Mouse (Mus musculus) kidney, postnatal 14 days (tissue): ENCODE measurements around the gene Rnf214.
"Not testable (repeated sequence)": the region's sequence is repeated elsewhere in the genome, so short reads cannot be mapped to it uniquely, and the experiment has no call there.

Experiments
- DNase-seq: peaks from one replicate; pipeline ENCODE4 v3.0.0; 2022; ENCODE audit warnings: mixed read lengths

Rnf214 gene

DNA sequence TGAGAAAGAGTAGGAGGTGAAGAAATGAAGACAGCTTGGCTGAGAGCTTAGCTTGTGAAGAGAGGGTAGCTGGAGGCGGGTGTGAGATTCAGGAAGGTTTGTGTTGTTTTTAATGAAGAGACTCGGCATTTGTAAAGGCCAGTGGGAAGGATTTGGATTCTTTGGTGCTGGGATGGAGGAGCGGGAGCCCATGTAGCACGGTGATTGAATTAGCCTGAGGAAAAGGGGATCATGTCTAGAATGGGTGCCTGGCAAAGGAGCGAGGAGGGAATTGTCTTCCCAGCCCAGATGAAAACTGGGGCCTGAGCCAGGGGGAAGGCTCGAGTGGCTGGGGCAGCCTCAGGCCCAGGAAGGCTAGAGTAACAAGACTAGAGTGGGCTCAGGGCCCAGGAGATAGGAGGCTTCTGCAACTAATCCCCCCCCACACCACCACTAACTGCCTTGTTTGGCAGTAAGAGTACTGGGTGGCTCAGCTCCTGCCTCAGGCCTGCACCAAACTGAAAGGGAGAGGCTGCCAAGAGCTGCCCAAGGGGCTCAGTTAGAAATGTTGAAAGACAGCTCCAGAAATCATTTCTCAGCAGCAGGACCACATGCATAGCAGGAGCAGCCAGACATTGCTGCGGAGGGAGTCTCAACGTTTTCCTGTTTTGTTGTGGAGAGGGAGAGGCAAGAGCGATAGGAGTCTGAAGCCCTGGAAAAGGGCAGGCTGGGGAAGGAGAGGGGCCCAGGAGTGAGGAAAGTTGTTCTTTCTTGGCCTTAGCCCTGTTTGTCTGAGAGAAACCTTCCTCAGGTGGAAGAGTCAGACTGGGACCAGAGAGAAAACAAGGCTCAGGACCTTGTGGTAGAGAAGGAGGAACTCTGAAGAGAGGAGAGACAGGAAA lies 56.9 kb downstream of the Rnf214 start:
- DNase-seq, result peak; percentile 21

GRCm38 (mm10) chr9:45846891-45847460 lies 59.7 kb downstream of the Rnf214 start:
- no peak for DNase-seq

DNA sequence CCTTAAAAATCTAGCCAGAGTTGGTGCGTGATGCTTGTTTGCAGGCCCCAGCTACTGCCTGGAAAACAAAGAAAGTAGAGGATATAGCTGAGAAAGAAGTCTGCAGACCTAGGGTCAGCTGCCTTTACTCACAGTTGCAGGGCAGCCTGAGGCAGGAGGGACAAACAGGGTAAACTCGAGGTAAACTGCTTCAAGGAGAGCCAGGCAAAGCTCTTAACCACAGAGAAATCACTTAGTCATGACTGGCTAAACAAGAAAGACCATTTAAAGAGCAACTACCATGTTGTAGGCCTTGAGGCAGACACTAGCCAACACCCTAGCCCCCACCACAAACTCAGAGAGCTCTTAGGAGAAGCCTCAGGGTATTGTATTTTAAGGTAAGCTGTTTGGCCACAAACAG lies 60.5 kb downstream of the Rnf214 start:
- DNase-seq, result not testable (repeated sequence)

GRCm38 (mm10) chr9:45845541-45845940 lies 61.2 kb downstream of the Rnf214 start:
- DNase-seq, result no peak

GRCm38 (mm10) chr9:45843780-45844179 lies 62.9 kb downstream of the Rnf214 start:
- DNase-seq, result no peak

DNA sequence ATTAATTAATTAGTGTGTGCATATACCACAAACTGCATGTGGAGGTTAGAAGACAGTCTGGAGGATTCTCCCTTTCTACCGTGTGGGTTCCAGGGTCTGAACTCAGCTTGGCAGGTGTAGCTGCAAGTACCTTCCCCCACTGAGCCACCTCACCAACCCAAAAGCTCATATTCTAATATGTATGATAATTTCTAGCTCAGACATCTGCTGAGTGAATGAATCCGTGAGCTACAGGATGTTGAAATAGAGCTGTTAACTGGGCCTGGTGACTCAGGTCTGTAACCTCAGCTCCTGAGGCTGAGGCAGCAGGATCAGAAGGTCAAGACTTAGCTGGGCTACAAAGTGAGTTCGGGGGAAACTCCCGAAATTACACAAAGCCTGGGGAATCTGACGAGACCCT lies 63.7 kb downstream of the Rnf214 start:
- DNase-seq, result no peak

DNA sequence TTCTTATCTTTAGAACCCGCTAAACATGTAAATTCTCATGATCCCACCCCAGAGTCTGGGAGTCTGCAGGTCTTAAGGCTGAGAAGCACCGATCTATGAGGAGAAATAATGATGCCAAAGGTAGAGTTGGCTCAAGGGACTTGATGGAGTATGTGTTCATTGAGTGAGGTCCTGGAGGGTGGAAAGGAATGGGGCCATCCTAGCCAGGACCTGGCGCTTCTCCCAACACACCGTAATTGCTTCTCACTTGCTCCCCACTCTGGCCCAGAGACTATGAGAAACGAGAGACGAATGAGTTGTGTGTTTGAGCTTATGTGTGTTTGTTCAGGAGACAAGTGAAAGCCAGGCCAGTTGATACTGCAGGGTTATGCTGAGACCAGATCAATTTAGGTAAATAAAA lies 65.3 kb downstream of the Rnf214 start:
- DNase-seq, result no peak

DNA sequence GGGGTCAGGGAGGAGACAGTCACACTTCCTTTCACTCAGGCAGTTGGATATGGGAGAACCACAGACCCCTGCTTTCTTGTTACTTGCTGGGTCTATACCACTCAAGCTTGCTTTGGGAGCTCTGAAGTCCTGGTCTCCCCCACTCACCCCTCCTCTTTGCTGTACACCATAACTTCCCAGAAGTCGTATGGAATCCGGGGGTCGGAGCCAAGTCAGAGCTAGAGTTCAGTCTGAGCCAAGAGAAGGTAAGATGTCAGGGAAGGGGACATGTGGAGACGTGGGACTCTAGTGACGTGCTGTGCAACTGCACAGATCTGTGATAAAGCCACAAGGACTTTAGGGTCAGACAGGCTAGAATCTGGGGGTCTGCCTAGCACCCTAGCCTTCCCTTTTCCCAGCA lies 66.4 kb downstream of the Rnf214 start:
- DNase-seq, result no peak

DNA sequence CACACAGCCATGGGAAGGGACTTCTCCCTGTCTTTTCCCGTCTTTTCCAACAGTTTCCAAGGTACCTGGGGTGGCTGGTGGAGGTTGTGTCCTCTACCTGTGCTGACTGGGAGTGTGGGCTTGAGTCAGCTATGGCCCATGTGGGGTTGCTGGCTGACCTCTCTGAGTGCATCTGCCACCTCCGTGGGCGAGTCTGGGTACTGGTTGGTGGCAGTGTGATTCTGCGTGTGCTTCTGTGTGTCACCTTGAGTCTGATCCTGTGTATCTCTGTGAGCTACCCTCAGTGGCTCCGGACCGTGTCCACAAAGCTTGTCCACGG lies 66.8 kb downstream of the Rnf214 start:
- DNase-seq, result no peak

DNA sequence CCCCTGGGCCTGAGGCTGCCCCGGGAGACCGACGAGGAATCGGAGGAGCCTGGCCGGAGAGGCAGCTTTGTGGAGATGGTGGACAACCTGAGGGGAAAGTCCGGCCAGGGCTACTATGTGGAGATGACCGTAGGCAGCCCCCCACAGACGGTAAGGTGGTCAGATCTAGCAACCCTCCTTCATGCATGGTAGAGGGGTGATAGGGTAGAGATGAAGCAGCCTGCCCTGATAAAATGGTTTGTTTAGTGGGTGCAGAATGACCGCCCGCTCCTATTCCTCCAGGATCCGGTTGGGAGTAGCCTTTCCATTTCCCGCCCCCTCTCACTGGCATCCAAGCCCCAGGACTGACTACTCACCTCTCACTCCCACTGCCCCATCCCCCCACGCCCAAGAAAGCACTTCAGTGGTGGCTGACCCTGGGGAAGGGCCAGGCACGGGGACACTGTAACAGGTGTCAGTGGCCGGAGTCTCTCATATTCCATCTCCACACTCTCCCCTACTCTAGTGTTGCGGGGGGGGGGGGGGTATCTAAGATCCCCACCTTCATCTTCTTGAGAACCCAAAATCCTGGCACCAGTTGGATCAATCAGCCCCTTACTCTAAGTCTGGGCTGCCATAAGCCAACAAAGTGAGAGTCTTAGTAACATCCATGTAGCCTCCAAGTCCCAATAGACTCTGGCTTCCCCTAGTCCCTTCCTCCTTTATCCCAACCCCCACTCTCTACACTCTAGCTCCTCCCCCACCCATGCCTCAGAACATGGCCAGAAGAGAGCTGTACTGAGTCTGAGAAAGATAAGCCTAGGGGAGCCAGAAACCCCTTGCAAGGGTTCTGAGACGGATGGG lies 67.4 kb downstream of the Rnf214 start:
- peak; percentile 41 for DNase-seq

DNA sequence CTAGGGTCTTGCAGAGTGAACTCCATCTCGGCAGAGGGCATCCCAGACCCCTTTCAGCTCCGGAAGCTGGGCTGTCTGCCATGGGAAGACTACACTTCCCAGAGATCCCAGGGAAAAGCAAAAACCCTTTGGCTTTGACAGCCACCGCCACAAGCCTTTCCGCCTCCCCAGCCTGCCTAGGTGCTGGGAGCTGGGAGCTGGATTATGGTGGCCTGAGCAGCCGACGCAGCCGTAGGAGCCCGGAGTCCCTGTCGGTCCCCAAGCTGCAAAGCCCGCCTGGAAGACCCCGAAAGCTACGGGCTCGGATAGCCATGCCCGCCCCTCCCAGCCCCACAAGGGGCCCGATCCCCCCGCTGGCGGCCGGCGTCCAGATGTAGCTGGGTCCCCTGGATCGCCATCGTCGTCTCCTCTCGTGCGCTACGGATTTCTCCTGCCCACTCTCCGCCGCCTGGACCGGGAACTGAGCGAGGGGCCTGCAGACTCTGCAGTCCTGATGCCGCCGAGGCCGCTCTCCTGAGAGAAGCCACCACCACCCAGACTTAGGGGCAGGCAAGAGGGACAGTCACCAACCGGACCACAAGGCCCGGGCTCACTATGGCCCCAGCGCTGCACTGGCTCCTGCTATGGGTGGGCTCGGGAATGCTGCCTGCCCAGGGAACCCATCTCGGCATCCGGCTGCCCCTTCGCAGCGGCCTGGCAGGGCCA lies 68.1 kb downstream of the Rnf214 start, which contains the start of gene Bace1:
Gene Bace1 (plus strand): TSS at position 147 of the 705 bp plus-strand sequence.
- DNase-seq, result peak; percentile 92

DNA sequence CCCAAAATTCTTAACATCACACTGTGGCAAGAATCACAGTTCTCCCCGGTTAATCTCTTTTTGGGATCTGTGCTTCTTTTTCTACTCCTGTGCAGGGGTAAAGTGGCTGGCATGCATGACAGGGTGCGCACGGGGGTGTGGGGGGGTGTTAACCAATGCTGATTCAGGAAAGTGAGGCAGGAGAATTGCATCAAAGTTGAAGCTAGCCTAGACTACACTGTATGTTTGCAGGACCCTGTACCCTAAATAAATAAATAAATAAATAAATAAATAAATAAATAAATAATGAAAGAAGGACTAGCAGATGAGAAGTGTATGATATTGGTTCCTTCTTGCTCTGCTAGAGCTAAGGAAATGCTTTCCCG lies 68.7 kb downstream of the Rnf214 start:
- DNase-seq, result no peak

- DNase-seq, result no peak
Observed at GRCm38 (mm10) chr9:45833461-45833860, 73.2 kb downstream of the Rnf214 start.

GRCm38 (mm10) chr9:45832898-45833297 lies 73.8 kb downstream of the Rnf214 start:
- no peak for DNase-seq

DNA sequence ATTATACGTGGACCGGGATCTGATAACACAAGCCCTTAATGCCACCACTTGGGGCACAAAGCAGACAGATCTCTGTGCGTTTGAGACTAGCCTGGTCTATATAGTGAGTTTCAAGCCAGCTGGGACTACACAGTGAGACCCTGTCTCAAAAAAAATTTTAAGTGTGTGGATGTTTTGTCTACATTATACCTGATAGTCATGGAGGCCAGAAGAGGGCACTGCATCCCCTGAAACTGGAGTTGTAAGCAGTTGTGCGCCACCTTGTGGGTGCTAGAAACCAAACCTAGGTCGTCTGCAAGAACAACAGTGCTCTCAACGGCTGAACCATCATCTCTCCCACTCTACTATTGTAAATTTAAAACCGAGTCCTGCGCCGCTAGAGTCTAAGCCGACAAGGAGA lies 77.6 kb downstream of the Rnf214 start:
- peak; percentile 77 for DNase-seq

GRCm38 (mm10) chr9:45828291-45828963 lies 78.3 kb downstream of the Rnf214 start, which contains the start of gene Cep164:
Gene Cep164 (minus strand): TSS chr9:45828691.
- peak; percentile 94 for DNase-seq

- DNase-seq, result no peak
Observed at GRCm38 (mm10) chr9:45827663-45828290, 78.9 kb downstream of the Rnf214 start.

DNA sequence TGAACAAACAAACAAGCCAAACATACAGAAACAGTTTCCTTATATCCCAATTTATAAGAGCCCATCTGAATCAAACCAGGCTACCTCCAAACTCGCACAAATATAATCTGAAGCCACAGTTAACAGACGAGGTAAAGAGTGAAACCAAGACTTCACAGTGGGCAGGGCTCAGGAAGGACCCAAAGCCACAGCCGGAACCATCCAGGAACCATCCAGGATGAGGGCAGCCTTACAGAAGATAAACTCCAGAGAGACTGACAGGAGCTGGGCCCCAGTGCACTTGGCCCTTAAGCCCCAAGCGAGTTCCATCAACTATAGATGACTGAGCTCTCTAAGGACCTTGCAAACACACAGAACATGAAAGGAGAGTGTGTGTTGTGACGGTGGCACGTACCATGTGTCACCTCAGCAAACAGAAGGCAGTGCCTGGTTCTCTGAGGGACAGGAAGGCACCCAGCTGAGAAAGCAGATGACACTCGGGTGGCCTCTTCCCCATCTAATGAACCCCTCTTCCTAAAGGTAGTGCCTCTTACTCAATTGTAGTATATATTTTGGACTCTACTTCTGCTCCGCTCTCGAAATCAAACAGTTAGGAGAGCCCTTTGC lies 88.2 kb downstream of the Rnf214 start:
- no peak for DNase-seq

GRCm38 (mm10) chr9:45815525-45815924 lies 91.2 kb downstream of the Rnf214 start:
- no peak for DNase-seq

DNA sequence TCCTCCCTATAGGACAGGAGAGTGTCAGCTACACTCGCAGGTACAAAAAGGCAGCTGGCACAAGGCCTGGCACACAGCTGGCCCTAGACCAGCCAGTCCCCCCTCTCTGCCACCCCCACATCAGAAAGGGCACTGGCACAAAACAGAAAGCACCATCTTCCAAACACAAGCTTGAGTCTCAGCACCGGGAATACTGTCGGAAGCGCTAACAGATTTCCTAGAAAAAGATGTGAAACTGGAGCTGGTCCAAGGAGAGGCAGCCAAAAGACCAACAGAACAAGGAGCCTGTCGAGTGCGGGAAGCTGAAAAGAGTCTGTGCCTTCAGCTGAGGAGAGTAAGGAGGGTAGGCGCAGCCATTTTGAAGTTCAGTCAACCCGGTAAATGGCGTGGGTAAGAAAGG lies 91.6 kb downstream of the Rnf214 start:
- peak; percentile 29 for DNase-seq
